9 mouse cellular contexts compared by ENCODE assay signal in genomic region chr7:143151171-143151570, GRCm38 (mm10). TPM values are rescaled to one million over a fixed set of nuclear protein-coding genes. Genes with fewer than 3 reads are reported as not detected.
DNase-seq lines count a peak whose midpoint lies in the region; ATAC-seq and TF ChIP-seq lines count a peak whose summit lies in the region.
"Had no signal": no experiment of that assay in that cellular context is flagged by ENCODE, and none has a peak within 500 bp of the region (broad histone marks: within the 10 kb centered on the region; RNA-seq: fewer than 3 reads in every experiment).

No protein-coding gene starts in this region.

- H3K36me3 ChIP-seq in liver, embryonic 14.5 days (replicated peaks; ENCODE audit: control insufficient read depth, insufficient read depth, low read depth): no peaks in the 10 kb centered on the region
- H3K36me3 ChIP-seq in small intestine, adult 2 months (ENCODE audit: control insufficient read depth, insufficient read depth, low read length): no peaks in the 10 kb centered on the region; the same call in 1 of the 2 replicates
- H3K36me3 ChIP-seq: embryonic facial prominence, embryonic 15.5 days had no signal

- no peak for TF ChIP-seq POLR2A in small intestine, adult 2 months (IDR thresholded peaks at IDR 0.05; ENCODE audit: low read depth, low read length)

- no peaks in the 10 kb centered on the region for H3K27me3 ChIP-seq in liver, embryonic 14.5 days (ENCODE audit: control insufficient read depth, insufficient read depth, low read length)
- no peaks in the 10 kb centered on the region for H3K27me3 ChIP-seq in small intestine, adult 2 months (ENCODE audit: control insufficient read depth, insufficient read depth, low read length)

- no peaks in the 10 kb centered on the region for H3K9me3 ChIP-seq in liver, embryonic 14.5 days (ENCODE audit: control insufficient read depth, low read length)
- H3K9me3 ChIP-seq: embryonic facial prominence, embryonic 15.5 days had no signal

- peaks cover 0 to 6% of the 10 kb centered on the region in 2 experiments; a peak in 2 of 4 replicates for H3K4me1 ChIP-seq in liver, embryonic 14.5 days (replicated peaks; ENCODE audit: control insufficient read depth in 2 of 2, insufficient read depth in 2 of 2, low read length in 1 of 2)
- H3K4me1 ChIP-seq in small intestine, adult 2 months (ENCODE audit: control insufficient read depth, insufficient read depth, insufficient read length, low read length): peaks cover 16% of the 10 kb centered on the region

- TF ChIP-seq EP300 in liver, embryonic 14.5 days (IDR thresholded peaks at IDR 0.05; ENCODE audit: low read depth): no peak

- no peak for ATAC-seq in liver, embryonic 14.5 days (ENCODE audit: insufficient read depth)

- no peak overlapping the region for H3K9ac ChIP-seq in liver, embryonic 14.5 days (replicated peaks)
- H3K9ac ChIP-seq: embryonic facial prominence, embryonic 15.5 days had no signal

- WGBS in liver, embryonic 14.5 days (ENCODE audit: insufficient replicate concordance): 6% methylated on average over 2 of the region's 2 CpGs
- WGBS in small intestine, adult 2 months: 25% methylated on average over 2 of the region's 2 CpGs

- no peak overlapping the region for H3K4me3 ChIP-seq in liver, embryonic 14.5 days (ENCODE audit: insufficient read depth in 1 of 2, low read depth in 2 of 2, low read length in 2 of 2)
- H3K4me3 ChIP-seq in small intestine, adult 2 months (ENCODE audit: low read depth, low read length): no peak overlapping the region
- H3K4me3 ChIP-seq: embryonic facial prominence, embryonic 15.5 days had no signal

- no peak overlapping the region for H3K4me2 ChIP-seq in liver, embryonic 14.5 days (ENCODE audit: low read depth)
- H3K4me2 ChIP-seq: embryonic facial prominence, embryonic 15.5 days had no signal

- TF ChIP-seq CTCF in liver, embryonic 14.5 days (IDR thresholded peaks at IDR 0.05; ENCODE audit: low read depth): peak; percentile 58
- peak; percentile 52; the same call in 1 of the 2 replicates for TF ChIP-seq CTCF in small intestine, adult 2 months (IDR thresholded peaks at IDR 0.05; ENCODE audit: extremely low read depth, insufficient read length, insufficient replicate concordance, low read depth, low read length)

- peak; percentile 39 to 65 for DNase-seq in heart, adult 18-20 months
- no peak for DNase-seq in heart, adult 8-10 months (ENCODE audit: low spot score)
- peak; percentile 36 for DNase-seq in urinary bladder, postnatal 14 days (ENCODE audit: low spot score)
- DNase-seq in urinary bladder, postnatal 4 days (ENCODE audit: low spot score in 2 of 2): no peak
- peak; percentile 31 for DNase-seq in embryo, embryonic 9.5 days (ENCODE audit: extremely low spot score)
- DNase-seq in liver, embryonic 14.5 days (ENCODE audit: low read depth in 3 of 3, low spot score in 3 of 3): no peak
- DNase-seq in cerebellum, adult 8-10 months: no peak

- no peak overlapping the region for H3K27ac ChIP-seq in liver, embryonic 14.5 days
- no peak overlapping the region for H3K27ac ChIP-seq in small intestine, adult 2 months (ENCODE audit: insufficient read depth, low read depth, low read length)
- H3K27ac ChIP-seq: embryonic facial prominence, embryonic 15.5 days had no signal

RNA-seq across cellular contexts. Expression of gene Kcnq1, which starts 45.0 kb away (rescaled TPM):
- total RNA-seq in heart, adult 18-20 months (2021): 10 to 100 TPM; 33.8 to 36.4 TPM
- total RNA-seq in heart, adult 8-10 months (2022): 10 to 100 TPM; 30.9 to 36.9 (median 32.8) TPM
- 0.12 and 0.21 TPM in 2 replicates for polyA plus RNA-seq in liver, embryonic 14.5 days (2012; rRNA removed)
- 0.27 and 0.41 TPM in 2 replicates for polyA plus RNA-seq in liver, embryonic 14.5 days (2014; fragmentation: Nextera tagmentation; extraction: Ambion mirVana)
- polyA plus RNA-seq in small intestine, adult 2 months (2012; rRNA removed): 24.0 and 41.8 TPM in 2 replicates

RNA-seq across cellular contexts. Expression of gene Trpm5, which starts 56.7 kb away (rescaled TPM):
- under 1 TPM in 1 of 2 experiments, not detected in 1; 0.10 TPM for total RNA-seq in heart, adult 18-20 months (2021)
- total RNA-seq in heart, adult 8-10 months (2022): under 1 TPM in 1 of 4 experiments, not detected in 3; 0.28 TPM
- 0.43 and 0.54 TPM in 2 replicates for polyA plus RNA-seq in liver, embryonic 14.5 days (2012; rRNA removed)
- polyA plus RNA-seq in liver, embryonic 14.5 days (2014; fragmentation: Nextera tagmentation; extraction: Ambion mirVana): 0.34 and 0.87 TPM in 2 replicates
- polyA plus RNA-seq in small intestine, adult 2 months (2012; rRNA removed): 11.9 and 13.1 TPM in 2 replicates

Comparison
In these comparisons a context has a peak if more than half of its experiments do, and no peak if none do; other contexts are left out.
1. DNase-seq: peak in heart, adult 18-20 months (2 of 2), urinary bladder, postnatal 14 days (single experiment) and embryo, embryonic 9.5 days (single experiment); none in heart, adult 8-10 months (single experiment), urinary bladder, postnatal 4 days (0 of 2), liver, embryonic 14.5 days (0 of 3) and cerebellum, adult 8-10 months (single experiment).